Comparison of ENCODE assay signal across 9 mouse cellular contexts in genomic region chr1:173389901-173390401, GRCm38 (mm10). TPM values are rescaled to one million over a fixed set of nuclear protein-coding genes. Genes with fewer than 3 reads are reported as not detected.
DNase-seq lines count a peak whose midpoint lies in the region; ATAC-seq lines count a peak whose summit lies in the region.
"Had no signal": no experiment of that assay in that cellular context is flagged by ENCODE, and none has a peak within 500 bp of the region (broad histone marks: within the 10 kb centered on the region; RNA-seq: fewer than 3 reads in every experiment).

No protein-coding gene starts in this region.

- H3K27me3 ChIP-seq in embryonic facial prominence, embryonic 13.5 days: no peaks in the 10 kb centered on the region
- no peaks in the 10 kb centered on the region for H3K27me3 ChIP-seq in intestine, embryonic 15.5 days (replicated peaks)
- H3K27me3 ChIP-seq in stomach, embryonic 16.5 days (ENCODE audit: control insufficient read depth, insufficient read depth, low read length): no peaks in the 10 kb centered on the region
- H3K27me3 ChIP-seq: liver, embryonic 13.5 days had no signal

- H3K36me3 ChIP-seq in embryonic facial prominence, embryonic 13.5 days: no peaks in the 10 kb centered on the region
- no peaks in the 10 kb centered on the region for H3K36me3 ChIP-seq in intestine, embryonic 15.5 days
- H3K36me3 ChIP-seq in stomach, embryonic 16.5 days (ENCODE audit: control insufficient read depth, insufficient read depth, low read length): no peaks in the 10 kb centered on the region
- H3K36me3 ChIP-seq: liver, embryonic 13.5 days had no signal

- H3K4me1 ChIP-seq in embryonic facial prominence, embryonic 13.5 days: peaks cover 14% of the 10 kb centered on the region
- 0 out of 2 replicates have a peak, but pooled peaks cover 5% of the 10 kb centered on the region for H3K4me1 ChIP-seq in intestine, embryonic 15.5 days (replicated peaks)
- no peaks in the 10 kb centered on the region for H3K4me1 ChIP-seq in stomach, embryonic 16.5 days (ENCODE audit: control insufficient read depth, insufficient read depth, low read length)
- H3K4me1 ChIP-seq: liver, embryonic 13.5 days had no signal

- peak overlapping the region; percentile 56 for H3K4me2 ChIP-seq in embryonic facial prominence, embryonic 13.5 days
- peak overlapping the region; percentile 40 for H3K4me2 ChIP-seq in intestine, embryonic 15.5 days (replicated peaks)
- peak overlapping the region; percentile 28 for H3K4me2 ChIP-seq in stomach, embryonic 16.5 days (ENCODE audit: low read depth, low read length)
- H3K4me2 ChIP-seq: liver, embryonic 13.5 days had no signal

- 2% methylated on average over 13 of the region's 13 CpGs for WGBS in embryonic facial prominence, embryonic 13.5 days
- WGBS in intestine, embryonic 15.5 days: 14% methylated on average over 13 of the region's 13 CpGs
- WGBS in stomach, embryonic 16.5 days: 8% methylated on average over 13 of the region's 13 CpGs

- H3K27ac ChIP-seq in embryonic facial prominence, embryonic 13.5 days: peak overlapping the region; percentile 49; the same call in 1 of the 2 replicates
- H3K27ac ChIP-seq in intestine, embryonic 15.5 days: no peak overlapping the region
- no peak overlapping the region for H3K27ac ChIP-seq in stomach, embryonic 16.5 days (ENCODE audit: low read length)
- H3K27ac ChIP-seq: liver, embryonic 13.5 days had no signal

- no peak for ATAC-seq in embryonic facial prominence, embryonic 13.5 days (ENCODE audit: insufficient number of reproducible peaks, insufficient read depth, low FRiP score, low TSS enrichment, low read depth)
- ATAC-seq in intestine, embryonic 15.5 days: peak; percentile 68
- ATAC-seq in stomach, embryonic 16.5 days (ENCODE audit: insufficient read depth, low FRiP score): 0 out of 2 replicates have a peak, but pooled peaks have one; percentile 53

- peak; percentile 16 to 17 for DNase-seq in kidney, postnatal 4 days
- no peak for DNase-seq in kidney, adult 8-10 months
- peak; percentile 81 for DNase-seq in mesoderm, embryonic 11.5 days (ENCODE audit: low read depth, low spot score)
- no peak for DNase-seq in lung, postnatal 36 days
- DNase-seq in kidney, postnatal 14 days: no peak
- DNase-seq: liver, embryonic 13.5 days had no signal

- H3K4me3 ChIP-seq in embryonic facial prominence, embryonic 13.5 days: peak overlapping the region; percentile 33
- H3K4me3 ChIP-seq in intestine, embryonic 15.5 days (replicated peaks): no peak overlapping the region
- H3K4me3 ChIP-seq in stomach, embryonic 16.5 days (replicated peaks; ENCODE audit: low read length): peak overlapping the region; percentile 18
- H3K4me3 ChIP-seq: liver, embryonic 13.5 days had no signal

- peak overlapping the region; percentile 32; the same call in 1 of the 2 replicates for H3K9ac ChIP-seq in embryonic facial prominence, embryonic 13.5 days
- H3K9ac ChIP-seq in intestine, embryonic 15.5 days: no peak overlapping the region
- no peak overlapping the region for H3K9ac ChIP-seq in stomach, embryonic 16.5 days (ENCODE audit: low read length)
- H3K9ac ChIP-seq: liver, embryonic 13.5 days had no signal

- H3K9me3 ChIP-seq in embryonic facial prominence, embryonic 13.5 days: no peaks in the 10 kb centered on the region
- H3K9me3 ChIP-seq in intestine, embryonic 15.5 days: no peaks in the 10 kb centered on the region
- H3K9me3 ChIP-seq in stomach, embryonic 16.5 days (replicated peaks; ENCODE audit: control insufficient read depth, low read length): no peaks in the 10 kb centered on the region
- H3K9me3 ChIP-seq: liver, embryonic 13.5 days had no signal

RNA-seq across cellular contexts. Expression of gene Cadm3, which starts 22.5 kb away (rescaled TPM):
- polyA plus RNA-seq in embryonic facial prominence, embryonic 13.5 days (2015; fragmentation: Nextera tagmentation; extraction: Ambion mirVana): 5.2 and 6.1 TPM in 2 replicates
- 2.2 and 2.4 TPM in 2 replicates for polyA plus RNA-seq in intestine, embryonic 15.5 days (2015; fragmentation: Nextera tagmentation; extraction: Ambion mirVana)
- polyA plus RNA-seq in stomach, embryonic 16.5 days (2015; fragmentation: Nextera tagmentation; extraction: Ambion mirVana): 3.0 and 3.3 TPM in 2 replicates

RNA-seq across cellular contexts. Expression of gene Aim2, which starts 39.3 kb away (rescaled TPM):
- polyA plus RNA-seq in embryonic facial prominence, embryonic 13.5 days (2015; fragmentation: Nextera tagmentation; extraction: Ambion mirVana): 2.7 and 3.1 TPM in 2 replicates
- polyA plus RNA-seq in intestine, embryonic 15.5 days (2015; fragmentation: Nextera tagmentation; extraction: Ambion mirVana): 3.7 and 4.4 TPM in 2 replicates
- polyA plus RNA-seq in stomach, embryonic 16.5 days (2015; fragmentation: Nextera tagmentation; extraction: Ambion mirVana): 2.6 and 2.9 TPM in 2 replicates

RNA-seq across cellular contexts. Expression of gene Ackr1, which starts 56.4 kb away (rescaled TPM):
- polyA plus RNA-seq in embryonic facial prominence, embryonic 13.5 days (2015; fragmentation: Nextera tagmentation; extraction: Ambion mirVana): 2.6 and 4.0 TPM in 2 replicates
- 2.1 and 2.6 TPM in 2 replicates for polyA plus RNA-seq in intestine, embryonic 15.5 days (2015; fragmentation: Nextera tagmentation; extraction: Ambion mirVana)
- 3.3 and 4.3 TPM in 2 replicates for polyA plus RNA-seq in stomach, embryonic 16.5 days (2015; fragmentation: Nextera tagmentation; extraction: Ambion mirVana)

Comparison
In these comparisons a context has a peak if more than half of its experiments do, and no peak if none do; other contexts are left out.
1. DNase-seq: peak in kidney, postnatal 4 days (2 of 2) and mesoderm, embryonic 11.5 days (single experiment); none in kidney, adult 8-10 months (0 of 2), lung, postnatal 36 days (single experiment) and kidney, postnatal 14 days (single experiment).
2. Peak in every context shown above with its lines, with median percentiles within 50 percentile points of each other: H3K4me2 ChIP-seq.